ENCODE assay signal across 18 mouse cellular contexts in genomic region chr10:85320971-85321370, GRCm38 (mm10).
A peak's percentile ranks its signal among the peaks of the same experiment; 100 is the strongest.
DNase-seq lines count a peak whose midpoint lies in the region; ATAC-seq and TF ChIP-seq lines count a peak whose summit lies in the region.
"Had no signal": no experiment of that assay in that cellular context is flagged by ENCODE, and none has a peak within 500 bp of the region (broad histone marks: within the 10 kb centered on the region; RNA-seq: fewer than 3 reads in every experiment).

No protein-coding gene starts in this region.

- 60% methylated on average over 1 of the region's 1 CpGs for WGBS in liver, postnatal 0 days (ENCODE audit: insufficient replicate concordance)

- H3K4me3 ChIP-seq in gastrocnemius, adult 2 months = no peak overlapping the region
- no peak overlapping the region for H3K4me3 ChIP-seq in liver, postnatal 0 days (ENCODE audit: low read depth, low read length)
- H3K4me3 ChIP-seq: stomach, embryonic 15.5 days had no signal

- H3K9me3 ChIP-seq in liver, postnatal 0 days (ENCODE audit: low read length) = no peaks in the 10 kb centered on the region
- H3K9me3 ChIP-seq: stomach, embryonic 15.5 days had no signal

- ATAC-seq in cerebellum, adult (ENCODE audit: insufficient number of reproducible peaks, low FRiP score, low TSS enrichment) = no peak
- no peak for ATAC-seq in liver, postnatal 0 days
- ATAC-seq: forebrain, embryonic 16.5 days; Patski had no signal

- H3K4me1 ChIP-seq in liver, postnatal 0 days (ENCODE audit: insufficient read depth) = no peaks in the 10 kb centered on the region
- H3K4me1 ChIP-seq: stomach, embryonic 15.5 days had no signal

- no peak for TF ChIP-seq CTCF in gastrocnemius, adult 2 months (IDR thresholded peaks at IDR 0.05)
- no peak for TF ChIP-seq CTCF in liver, postnatal 0 days (IDR thresholded peaks at IDR 0.05; ENCODE audit: low read depth)

- no peak overlapping the region for H3K9ac ChIP-seq in liver, postnatal 0 days (replicated peaks)
- H3K9ac ChIP-seq: stomach, embryonic 15.5 days had no signal

- intact Hi-C loops in gastrocnemius, adult 2 months (cut with DNase I) = no loop called here
- intact Hi-C loops in heart, postnatal 14 days (cut with DNase I) = no loop called here

- DNase-seq in cerebellum, postnatal 10 days = peak; percentile 66 to 72
- DNase-seq in kidney, postnatal 4 days = peak; percentile 46 to 58
- no peak for DNase-seq in kidney, adult 8-10 months
- DNase-seq in gastrocnemius, adult 2 months = peak; percentile 36
- peak; percentile 27 to 51 for DNase-seq in heart, postnatal 14 days
- DNase-seq in liver, postnatal 0 days = no peak
- no peak for DNase-seq in layer of hippocampus, postnatal 25 days (ENCODE audit: extremely low spot score in 1 of 2, low spot score in 1 of 2)
- DNase-seq: cerebellum, adult 8-10 months; midbrain, embryonic 14.5 days; right cerebral cortex, adult 18-20 months; spleen, adult 18-20 months; thymus, postnatal 25 days had no signal

- H3K27me3 ChIP-seq in liver, postnatal 0 days (ENCODE audit: insufficient read depth, low read length) = no peaks in the 10 kb centered on the region
- H3K27me3 ChIP-seq: Patski; stomach, embryonic 15.5 days had no signal

- no peaks in the 10 kb centered on the region for H3K36me3 ChIP-seq in liver, postnatal 0 days (replicated peaks; ENCODE audit: insufficient read depth, low read length)
- H3K36me3 ChIP-seq: stomach, embryonic 15.5 days had no signal

- no peak for TF ChIP-seq EP300 in liver, postnatal 0 days (IDR thresholded peaks at IDR 0.05; ENCODE audit: low read depth)

- no peak overlapping the region for H3K27ac ChIP-seq in gastrocnemius, adult 2 months
- H3K27ac ChIP-seq in liver, postnatal 0 days (ENCODE audit: low read depth) = no peak overlapping the region
- H3K27ac ChIP-seq: kidney, postnatal 0 days; stomach, embryonic 15.5 days had no signal

- H3K4me2 ChIP-seq in liver, postnatal 0 days (ENCODE audit: low read depth, low read length) = no peak overlapping the region
- H3K4me2 ChIP-seq: liver, embryonic 11.5 days; stomach, embryonic 15.5 days had no signal

Comparison
In these comparisons a context has a peak if more than half of its experiments do, and no peak if none do; other contexts are left out.
1. DNase-seq: peak in cerebellum, postnatal 10 days (2 of 2), kidney, postnatal 4 days (2 of 2), gastrocnemius, adult 2 months (single experiment) and heart, postnatal 14 days (2 of 2); none in kidney, adult 8-10 months (0 of 2), liver, postnatal 0 days (single experiment) and layer of hippocampus, postnatal 25 days (0 of 2).